Mouse (Mus musculus) lung, adult 18-20 months (tissue): ENCODE results near the gene Krt83.
"Not testable (repeated sequence)": the region's sequence is repeated elsewhere in the genome, so short reads cannot be mapped to it uniquely, and the experiment has no call there.

Experiments
- DNase-seq, 2 experiments: peaks; one replicate each; pipeline ENCODE4 v3.0.0; 2022; ENCODE audit warnings: mixed read lengths in 2 of 2

Gene Krt83

DNA sequence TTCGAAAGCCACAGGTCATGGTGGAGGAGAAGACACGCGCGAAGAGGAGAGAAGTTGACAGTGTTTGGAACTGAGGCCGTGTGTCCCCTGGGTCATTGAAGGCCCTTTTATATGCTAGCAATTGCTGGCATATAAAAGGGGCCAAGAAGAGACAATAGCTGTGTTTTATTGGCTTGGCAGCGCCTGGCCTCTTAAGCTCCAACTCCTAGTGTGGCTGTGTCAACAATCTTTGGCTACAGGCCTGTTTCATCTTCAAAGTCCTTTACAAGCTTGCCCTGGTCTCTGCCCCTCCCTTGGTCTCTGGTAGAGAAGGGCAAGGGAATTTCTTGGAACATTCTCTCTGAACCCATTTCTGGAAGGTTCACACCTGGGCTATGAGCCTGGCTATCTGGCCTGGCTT lies at the start of gene Krt83:
Gene Krt83, minus strand, starts transcription at position 82 of the 400 bp plus-strand sequence.
- peak; percentile 11 to 48 for DNase-seq

DNA sequence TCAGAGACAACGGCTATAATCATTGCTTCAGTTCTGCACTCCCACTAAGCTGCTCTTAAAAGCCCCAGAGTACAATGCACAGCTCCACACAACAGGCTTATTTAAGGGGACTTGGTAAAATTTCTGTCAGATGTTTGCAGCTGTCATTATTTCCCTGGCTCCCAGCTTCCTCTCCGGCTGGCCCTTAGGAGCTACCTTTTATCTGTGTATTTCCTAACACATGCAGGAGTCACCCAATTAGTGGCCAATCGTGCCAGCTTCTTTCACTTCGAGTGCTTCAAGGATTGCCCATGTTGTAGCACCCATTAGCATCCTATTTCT lies 47.2 kb upstream of the Krt83 start:
- no peak for DNase-seq

DNA sequence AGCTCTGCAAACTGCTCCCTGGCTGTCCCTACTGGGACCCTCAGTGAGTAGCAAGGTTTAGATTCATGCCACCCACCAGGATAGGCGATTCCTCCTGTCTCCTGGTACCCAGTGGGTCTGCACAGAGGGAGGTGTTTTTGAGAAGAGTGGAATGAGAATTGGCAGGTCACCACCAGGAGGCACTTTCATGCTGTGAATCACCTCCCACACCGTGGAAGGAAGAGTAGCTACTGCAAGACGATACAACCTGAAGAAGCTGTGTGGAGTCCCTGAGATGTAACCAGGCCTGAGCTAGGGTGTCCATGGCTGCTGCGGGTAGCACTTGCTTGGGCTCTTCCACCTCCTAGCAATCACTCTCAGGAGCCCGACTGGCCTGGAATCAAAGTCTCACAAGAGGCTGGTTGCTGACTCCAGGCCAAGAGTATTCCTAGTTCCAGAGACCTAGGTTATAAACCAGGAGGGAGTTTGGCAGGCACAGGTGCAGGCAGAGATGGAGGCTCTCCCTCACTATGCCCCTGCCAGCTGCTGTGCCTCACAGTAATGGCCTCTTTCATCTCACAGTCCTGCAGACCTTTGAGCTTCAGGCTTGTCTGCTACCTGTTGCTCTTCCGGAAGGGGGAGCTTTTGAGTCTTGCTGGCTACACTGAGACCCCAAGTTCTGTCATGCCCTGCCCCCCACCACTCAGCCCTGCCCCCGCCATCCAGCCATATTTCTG lies 46.7 kb upstream of the Krt83 start:
- DNase-seq = no peak

DNA sequence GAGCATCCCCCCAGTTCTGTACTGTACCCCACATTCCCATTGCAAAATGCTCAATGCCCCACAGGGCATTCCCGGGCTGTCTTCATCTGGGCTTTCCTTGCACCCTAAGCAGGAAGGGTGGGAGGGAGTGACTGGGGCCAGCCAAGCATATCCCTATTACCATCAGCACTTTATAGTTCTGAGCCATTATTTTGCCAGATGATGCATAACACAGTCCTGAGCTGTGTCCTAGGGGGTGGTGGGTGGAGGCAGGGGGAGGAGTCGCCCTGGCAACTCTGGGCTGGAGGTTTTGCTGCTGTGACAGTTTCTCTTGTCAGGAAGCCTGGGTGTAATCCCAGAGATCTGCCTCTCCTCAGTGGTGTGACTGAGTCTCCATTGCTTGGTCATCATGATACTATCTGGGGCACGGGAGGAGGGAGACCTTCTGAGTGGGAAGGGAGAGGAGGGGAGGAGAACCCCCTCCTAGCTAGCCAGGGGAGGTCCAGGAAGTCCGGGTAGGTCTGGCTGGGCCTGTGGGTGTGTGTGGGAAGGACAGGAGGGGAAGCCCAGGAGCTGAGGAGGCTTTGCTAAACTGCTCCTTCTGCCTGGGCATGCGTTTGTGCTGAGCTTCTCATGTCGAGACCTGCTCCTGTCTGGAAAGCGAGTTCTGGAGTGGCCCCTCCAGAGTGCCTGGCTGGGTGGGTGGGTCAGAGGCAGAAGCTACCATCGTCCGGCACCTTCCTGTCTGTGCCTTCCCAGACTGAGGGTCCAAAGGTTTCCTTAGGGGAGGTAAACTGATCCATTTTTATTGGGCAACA lies 44.9 kb upstream of the Krt83 start:
- no peak for DNase-seq

DNA sequence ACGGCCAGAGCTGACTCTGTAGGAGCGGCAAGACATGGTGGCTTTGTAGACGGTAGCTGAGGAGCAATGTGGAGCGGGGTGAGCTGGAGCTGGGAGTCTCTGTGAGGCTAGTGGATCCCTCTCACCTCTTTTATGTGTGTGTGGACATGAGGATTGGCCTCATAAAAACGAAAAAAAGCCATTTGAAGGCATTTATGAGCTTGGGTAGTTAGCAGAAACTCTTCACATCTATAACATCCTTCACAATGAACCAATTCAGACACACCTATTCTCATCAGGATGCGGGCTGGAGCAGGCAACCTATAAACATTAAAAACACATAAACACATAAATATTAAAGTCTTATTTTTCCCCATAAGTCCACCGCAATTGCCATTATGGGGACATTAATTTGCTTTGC lies 41.4 kb upstream of the Krt83 start, which contains the start of gene Krt84:
Gene Krt84, minus strand, starts transcription at position 101 of the 400 bp plus-strand sequence.
- no peak for DNase-seq

DNA sequence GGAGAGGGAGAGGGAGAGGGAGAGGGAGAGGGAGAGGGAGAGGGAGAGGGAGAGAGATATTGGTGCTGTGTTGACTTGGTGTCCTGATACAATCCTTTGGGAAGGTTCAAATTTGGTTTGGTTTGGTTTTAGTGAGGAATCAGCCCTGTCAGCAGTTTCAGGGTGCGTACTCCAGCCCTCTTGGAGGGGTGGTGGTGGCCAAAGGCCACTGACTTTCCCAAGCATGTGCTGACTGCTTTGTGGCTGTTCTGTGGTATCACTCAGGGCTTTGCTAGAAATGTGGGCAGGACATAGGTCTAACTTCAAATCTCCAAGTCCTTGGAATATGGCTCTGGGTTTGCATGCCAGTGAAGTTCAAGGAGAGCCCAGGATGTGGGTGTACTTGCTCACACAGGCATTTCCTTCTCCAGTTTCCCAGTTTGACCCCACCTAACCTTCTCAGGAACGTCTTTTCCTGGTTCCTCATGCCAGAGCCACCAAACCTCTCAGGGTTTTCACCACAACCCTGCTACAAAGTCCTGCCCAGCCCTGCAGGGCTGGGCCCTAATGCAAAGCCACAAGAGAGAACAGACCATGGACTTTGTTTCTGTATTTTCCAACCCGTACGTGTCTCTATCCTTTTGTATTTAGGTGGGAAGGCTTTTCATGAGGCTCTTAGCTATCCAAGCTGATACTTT lies 31.4 kb upstream of the Krt83 start:
- DNase-seq = peak; percentile 9 to 23

DNA sequence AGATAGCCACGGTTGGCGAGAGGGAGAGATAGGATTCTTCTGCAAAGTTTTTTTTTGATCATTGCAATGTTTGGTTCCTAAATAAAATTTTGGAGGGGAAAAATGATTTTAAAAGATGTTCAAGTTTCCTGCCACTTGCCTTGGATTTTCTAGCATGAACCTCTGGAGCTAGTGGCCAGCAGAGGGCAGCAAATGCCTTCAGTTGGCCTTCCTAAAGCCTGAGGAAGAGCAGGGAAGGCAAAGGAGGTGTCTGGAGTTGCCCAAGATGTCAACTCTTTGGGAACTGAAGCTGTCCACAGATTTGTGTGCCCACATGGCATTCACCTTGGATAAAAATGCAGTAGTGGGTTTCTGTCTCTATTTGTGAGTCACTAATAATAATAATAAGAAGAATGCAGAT lies 28.5 kb upstream of the Krt83 start:
- peak; percentile 60 to 69 for DNase-seq

DNA sequence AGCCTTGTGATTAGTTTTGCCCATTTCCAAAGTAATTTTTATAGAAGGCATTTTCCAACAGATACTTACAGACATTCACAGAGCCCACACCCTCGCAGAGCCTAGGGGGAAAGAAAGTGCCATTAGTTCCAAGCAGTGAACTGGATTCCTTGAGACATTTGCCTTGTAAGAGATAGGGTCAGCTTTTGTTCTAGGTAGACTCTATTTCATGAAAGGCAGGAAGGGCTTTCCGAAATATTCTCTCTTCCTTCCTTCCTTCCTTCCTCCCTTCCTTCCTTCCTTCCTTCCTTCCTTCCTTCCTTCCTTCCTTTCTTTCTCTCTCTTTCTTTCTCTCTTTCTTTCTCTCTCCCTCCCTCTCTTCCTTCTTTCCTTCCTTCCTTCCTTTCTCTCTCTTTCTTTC lies 25.8 kb upstream of the Krt83 start, which contains the start of gene Gm49425:
Gene Gm49425, minus strand, starts transcription at position 101 of the 400 bp plus-strand sequence.
- not testable (repeated sequence) for DNase-seq

DNA sequence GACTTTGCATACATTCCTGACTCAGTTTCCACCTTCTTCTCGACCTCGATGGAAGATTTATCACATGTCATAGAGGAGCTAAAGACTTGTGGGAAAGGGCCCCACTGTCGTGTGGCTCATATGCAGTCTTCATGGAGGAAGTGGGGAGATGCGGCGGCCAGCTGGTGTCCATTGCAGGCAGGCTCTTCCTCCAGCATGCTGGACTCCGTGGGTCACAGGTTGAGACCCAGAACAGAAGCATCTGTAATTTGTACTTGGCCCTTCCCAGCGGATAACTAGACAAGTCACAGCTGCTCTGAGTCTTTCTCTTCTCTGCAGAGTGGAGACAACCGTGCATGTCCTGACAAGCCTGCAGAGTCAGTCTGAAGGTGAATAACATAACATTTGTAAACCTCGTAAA lies 16.9 kb upstream of the Krt83 start:
- no peak for DNase-seq

DNA sequence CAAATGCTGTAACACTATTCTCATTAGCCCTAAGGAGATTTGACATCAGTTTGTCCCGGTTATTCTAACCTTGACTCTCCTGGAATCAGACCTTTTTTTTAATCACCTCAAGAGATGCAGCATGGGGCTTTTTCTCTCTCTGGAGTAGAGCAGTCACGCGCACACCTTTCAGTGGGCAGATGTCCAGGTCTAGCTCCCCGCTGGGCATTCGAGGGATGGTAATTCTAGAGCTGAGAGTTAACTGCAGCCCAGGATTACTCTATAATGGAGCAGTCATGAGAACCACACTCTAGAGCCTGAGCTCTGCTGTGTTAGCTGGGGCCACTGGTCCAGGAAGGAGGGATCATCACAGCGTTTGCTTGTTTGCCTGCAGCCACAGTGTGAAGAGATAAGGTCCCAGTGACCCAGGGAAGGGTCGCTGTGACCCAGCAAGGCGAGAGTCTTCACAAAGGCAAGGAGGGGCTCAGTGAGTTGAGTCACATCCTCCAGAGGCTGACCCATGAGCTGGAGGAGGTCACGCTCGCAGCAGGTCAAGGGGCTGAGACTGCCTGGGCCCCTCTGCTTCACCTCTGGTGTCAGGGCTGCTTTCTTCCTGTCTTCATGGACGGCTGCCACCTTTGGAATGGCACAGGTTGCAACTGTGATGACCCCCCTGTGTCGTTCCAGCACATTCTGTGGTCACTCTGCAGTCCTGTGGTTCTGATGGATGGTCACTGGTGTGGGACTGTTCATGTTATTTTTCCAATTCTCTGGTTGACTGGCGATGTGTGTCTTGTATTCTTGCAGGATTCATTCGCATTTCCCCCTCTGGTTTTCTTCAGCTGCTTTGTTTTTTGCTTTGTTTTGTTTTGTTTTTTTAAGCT lies 15.8 kb upstream of the Krt83 start:
- no peak for DNase-seq

DNA sequence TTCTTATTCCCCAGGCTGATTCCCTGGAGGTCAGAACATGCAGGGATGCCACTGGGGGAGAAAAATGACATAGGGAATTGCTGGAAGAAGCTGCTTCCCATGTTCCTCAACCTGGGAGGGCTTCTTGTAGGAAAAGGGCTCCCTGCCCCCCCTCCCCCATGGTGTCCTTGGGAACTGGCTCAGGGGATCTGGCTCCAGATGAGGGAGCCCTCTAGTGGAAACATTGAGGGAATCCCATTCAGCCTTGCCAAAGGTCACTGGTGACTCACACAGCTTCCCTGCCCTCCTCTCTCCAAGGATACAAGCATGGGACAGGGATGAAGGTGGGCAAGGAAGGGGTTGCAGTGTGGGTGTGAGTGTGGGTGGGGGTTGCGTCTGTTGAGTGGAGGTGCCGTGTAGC lies 5.9 kb upstream of the Krt83 start:
- DNase-seq = peak; percentile 17 to 63

DNA sequence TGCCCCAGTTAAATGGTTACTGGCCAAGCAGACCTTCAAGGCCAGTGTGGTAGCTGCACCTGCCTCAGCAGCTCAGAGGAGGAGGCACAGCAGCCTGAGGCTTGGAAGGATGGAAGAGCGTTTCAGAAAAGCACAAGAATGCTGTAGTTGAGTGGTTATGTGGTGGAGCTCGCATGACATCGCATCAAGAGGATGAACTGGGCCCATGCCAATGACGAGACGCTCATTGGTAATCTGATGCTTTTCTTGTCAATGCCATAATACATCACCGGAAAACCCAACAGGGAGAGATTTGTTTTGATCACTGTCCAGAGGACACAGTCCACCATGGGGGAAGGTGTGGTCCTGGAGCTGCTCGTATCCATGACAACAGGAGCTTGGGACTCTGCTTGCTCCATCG lies 4.0 kb upstream of the Krt83 start:
- no peak for DNase-seq

DNA sequence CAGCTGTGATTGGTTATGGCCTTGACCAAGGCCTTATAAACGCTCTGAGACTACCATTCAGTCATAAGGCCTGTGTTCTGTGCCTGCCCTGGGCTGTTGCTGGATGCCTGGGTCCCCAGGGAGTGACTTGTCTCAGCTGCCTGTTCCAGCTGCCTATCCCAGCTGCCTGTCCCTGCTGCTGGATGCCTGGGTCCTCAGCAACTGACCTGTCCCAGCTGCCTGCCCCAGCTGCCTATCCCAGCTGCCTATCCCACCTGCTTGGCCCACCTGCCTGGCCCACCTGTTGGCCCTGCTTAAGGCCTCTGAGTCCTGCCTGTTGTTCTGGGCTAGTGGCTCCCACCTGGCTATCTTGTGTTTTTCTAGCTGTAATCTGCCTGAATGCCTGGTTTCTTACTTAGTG lies 2.9 kb upstream of the Krt83 start:
- DNase-seq = no peak

DNA sequence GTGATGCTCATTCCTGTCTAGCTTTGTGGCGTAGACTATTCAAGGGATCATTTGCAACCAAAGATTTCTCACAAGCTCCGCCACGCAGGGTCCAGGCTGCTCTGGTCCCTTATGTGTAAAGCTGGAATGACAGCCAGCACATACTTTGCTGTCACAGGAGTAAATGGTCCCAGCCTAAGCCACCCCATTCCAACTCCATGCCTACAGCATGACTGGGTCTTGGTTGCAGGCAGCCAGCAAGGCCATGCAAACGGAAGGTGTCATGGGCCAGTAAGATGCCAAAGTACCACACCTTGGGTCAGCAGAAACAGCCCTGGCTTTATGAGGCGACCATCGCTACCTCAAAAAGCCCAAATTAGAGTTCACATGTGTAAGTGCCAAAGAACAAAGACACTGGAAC lies 2.4 kb upstream of the Krt83 start:
- no peak for DNase-seq

DNA sequence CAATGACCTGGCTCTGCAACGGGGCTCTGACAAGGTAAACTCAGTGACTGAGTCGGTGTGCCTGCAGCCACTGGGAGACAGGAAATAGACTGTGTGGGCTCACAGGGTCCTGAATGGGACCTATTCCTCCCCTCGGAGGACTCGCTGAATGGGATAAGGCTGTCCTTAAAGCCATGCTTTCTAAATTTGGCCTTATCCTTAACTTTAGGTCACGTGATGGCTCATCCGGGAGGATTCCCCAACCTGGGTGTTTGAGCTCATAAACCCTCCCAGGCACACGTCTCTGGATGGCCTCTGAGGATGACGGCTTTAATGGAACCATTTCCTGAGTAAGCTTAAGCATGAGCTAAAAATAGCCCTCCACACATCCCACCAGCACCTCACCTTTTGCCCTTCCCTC lies 1.4 kb upstream of the Krt83 start:
- DNase-seq = no peak

DNA sequence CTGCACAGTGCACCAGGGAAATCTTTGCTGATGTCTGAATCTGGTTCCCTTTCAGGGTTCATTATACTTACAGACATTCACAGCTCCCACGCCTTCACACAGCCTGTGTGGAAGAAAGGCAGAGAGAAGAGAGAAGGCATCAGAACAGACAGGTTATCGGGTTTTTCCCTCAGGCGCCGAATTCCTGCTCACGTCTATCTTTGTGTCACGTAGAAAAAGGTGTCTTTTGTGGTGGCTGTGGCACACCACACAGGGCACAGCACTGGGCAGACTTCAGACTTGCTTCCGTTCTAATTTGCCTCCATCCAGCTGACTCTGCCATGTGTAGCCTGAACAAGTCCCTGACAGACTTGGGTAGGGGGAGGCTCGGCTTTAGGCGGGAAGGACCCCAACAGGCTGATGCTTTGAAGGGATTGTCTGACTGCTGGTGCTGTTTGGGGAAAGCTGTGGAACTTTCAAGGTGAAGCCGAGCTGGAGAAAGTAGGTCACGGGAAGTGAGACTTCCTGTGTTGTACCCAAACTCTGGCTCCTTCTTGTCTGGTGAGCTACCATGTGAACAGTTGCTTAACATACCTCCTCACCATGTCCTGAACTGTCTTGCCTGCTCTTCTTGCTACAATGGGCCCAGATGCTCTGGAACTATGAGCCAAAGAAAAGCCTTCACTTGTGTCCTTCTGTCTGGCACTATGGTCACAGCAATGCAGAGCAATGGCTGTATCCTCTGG lies 5.2 kb downstream of the Krt83 start:
- DNase-seq = no peak

DNA sequence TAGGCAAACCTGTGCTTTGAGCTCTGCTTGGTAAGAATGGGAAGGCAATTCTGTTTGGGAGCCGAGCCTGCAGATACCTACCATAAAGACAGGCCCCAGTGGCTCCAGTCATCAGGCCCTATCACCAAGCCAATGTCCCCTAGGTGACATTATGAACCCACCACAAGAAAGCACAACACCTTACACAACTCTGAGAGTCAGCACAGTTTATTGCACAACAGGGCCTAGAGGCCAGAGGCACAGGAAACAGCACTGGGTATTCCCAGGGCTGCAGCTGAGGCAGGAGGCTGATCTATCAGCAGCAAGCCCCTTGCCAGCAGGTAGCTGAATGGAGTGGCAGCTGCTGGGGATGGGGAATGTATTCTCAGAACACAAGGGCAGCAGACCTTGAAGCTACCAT lies 6.4 kb downstream of the Krt83 start:
- DNase-seq = no peak

DNA sequence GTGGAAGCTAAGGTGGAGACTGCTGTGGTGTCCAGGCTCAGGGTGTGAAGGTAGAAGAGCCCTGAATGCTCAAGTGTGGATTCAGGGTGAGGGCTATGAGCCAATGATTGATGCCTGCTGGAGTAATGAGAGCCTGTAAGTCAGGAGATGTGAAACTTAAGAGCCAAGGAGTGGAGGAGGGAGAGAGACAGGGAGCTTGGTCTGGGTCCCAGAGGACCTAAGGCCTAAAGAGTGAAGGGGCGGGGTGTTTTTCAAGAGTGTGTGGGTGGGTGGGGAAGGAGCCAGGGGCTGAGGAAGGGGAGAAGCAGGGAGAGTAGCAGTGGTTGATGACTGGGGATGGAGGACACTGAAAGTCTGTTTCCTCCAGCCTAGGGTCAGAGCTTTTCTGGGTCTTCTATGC lies 7.7 kb downstream of the Krt83 start:
- no peak for DNase-seq

DNA sequence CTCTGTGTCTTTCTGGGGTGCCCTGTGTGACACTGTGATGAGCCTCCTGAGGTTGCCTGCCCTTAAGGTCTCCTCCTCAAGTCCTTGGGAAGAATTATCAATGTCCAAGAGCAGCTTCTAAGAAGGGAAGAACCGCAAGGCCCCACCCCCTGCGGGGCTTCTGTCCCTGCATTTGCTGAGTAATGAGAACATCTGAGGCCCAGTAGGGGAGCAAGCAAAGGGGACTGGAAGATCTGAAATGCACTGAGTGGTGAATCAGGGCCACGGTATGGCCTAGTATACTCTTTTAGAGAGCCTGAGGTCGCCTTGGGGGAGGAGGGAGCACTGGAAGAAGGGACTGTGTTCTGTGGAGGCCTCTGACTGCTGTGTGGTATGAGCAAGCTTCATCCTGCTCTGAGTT lies 9.3 kb downstream of the Krt83 start:
- DNase-seq = no peak

DNA sequence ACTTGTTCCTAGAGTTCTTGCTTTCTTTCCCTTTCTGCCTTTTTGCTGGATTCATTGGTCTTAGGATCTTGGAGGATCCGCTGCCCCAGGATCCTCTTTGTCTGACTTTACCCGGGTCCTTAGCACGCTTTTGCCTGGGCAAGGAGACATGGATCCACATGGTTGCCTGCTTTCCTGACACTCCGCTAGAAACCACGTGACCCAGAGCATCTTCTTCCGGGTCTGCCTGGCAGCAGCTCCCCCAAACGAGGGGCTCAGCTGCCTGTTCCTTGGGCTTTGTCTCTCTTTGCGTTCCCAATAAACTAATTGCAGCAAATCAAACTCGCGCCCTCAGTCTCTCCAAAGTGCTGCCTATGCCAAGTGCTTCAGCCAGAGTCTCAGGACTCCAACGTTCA lies 11.6 kb downstream of the Krt83 start:
- no peak for DNase-seq

DNA sequence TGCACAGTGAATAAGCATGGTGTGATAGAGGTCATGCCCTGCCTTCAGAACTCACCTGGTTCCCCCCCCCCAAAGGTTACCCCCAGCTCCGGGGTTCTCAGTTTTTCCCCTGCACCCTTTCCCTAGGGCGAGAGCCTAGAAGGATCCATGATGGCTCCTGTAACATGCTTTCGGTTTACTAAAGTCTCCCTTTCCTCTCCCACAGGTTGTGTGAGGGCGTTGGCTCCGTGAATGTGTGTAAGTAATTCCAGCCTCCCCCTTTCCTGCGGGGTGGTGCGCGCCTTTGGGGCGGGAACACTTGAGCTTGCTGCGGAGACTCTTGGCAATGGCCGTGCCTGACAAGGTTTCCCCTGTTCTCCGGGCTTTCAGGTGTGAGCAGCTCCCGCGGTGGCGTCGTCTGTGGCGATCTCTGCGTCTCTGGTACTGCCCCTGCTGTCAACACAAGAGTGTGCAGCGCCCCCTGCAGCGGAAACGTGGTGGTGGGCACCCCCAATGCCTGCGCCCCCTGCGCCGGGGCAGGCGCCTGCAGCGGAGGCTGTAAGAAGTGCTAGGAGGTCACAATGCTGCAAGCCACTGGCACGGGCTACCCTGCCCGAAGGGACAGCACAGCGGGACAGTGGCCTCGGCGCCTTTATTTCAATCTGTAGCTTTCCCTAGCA lies 12.2 kb downstream of the Krt83 start:
- peak; percentile 50 to 74 for DNase-seq
